Mouse (Mus musculus) v-Abl transformed pro-B cells (cell line): ENCODE measurements around the gene Nnmt.

ENCODE experiments used
- in situ Hi-C, 2 experiments: fragments of 400-800 bp; cut with MboI; formaldehyde crosslinking; loops; one replicate each; pipeline ENCODE4 v1.15.1; 2025; ENCODE audit not compliant: unreplicated experiment in 2 of 2

Nnmt gene

DNA sequence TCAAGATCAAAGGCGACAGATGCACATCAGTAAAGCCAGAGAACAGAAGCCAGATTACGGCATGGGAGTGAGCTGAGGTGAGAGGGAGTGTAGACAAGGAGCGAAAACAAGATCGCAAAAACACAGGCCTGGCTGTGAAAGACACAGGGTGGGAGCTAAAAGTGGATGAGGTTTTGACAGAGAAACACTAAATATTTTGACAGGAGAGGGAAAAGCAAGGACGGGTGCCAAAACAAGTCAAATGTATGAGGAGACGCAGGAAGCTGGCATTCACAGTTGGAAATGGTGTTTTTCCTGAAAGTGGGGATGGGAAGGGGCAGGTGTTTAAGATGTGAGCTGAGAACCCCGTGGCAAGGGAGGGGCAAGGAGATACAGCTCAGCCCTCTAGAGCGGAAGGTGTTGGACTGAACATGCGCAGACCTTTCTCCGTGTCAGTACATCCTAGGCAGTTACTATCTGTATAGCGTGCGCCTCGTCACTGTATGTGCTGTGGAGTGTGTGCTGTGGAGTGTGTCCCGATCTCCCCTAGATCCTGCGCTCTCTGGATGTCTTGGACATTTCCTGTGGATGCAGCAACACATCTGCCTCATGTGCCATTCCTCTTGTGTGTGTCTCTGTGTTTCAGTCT, 33.3 kb upstream of the Nnmt start:
- in situ Hi-C loops = loop anchor here in 1 of 2 experiments (25.0 kb wide), 1 partner anchor 1799 kb away; no protein-coding TSS in a partner anchor

DNA sequence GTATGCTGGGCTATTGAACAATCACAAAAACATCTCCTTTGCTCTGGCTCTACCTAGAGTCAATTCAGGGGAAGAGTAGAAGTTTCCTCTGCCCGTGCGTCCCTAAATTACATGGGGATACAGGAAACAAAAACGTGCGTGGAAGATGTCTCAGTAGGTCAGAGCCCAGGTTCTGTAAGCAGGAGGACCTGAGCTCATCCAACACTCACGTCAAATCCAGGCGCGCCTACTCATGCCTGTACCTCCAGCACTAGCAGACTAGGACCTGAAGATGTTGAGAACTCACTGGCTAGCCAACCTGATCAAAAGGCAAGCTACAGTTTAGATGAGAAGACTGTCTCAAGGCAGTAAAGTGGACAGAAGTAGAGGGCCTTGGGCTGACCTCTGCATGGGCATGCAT, 32.2 kb upstream of the Nnmt start:
- in situ Hi-C loops = loop anchor here in 1 of 2 experiments (25.0 kb wide), 1 partner anchor 1800 kb away; no protein-coding TSS in a partner anchor

- in situ Hi-C loops = loop anchor here in 1 of 2 experiments (25.0 kb wide), 1 partner anchor 1802 kb away; no protein-coding TSS in a partner anchor
Observed at GRCm38 (mm10) chr9:48635576-48636350, 30.8 kb upstream of the Nnmt start.

- in situ Hi-C loops = loop anchor here in 1 of 2 experiments (25.0 kb wide), 1 partner anchor 1804 kb away; no protein-coding TSS in a partner anchor
Observed at GRCm38 (mm10) chr9:48633147-48633546, 28.2 kb upstream of the Nnmt start.

- in situ Hi-C loops = loop anchor here (10.0 to 25.0 kb wide), 3 partner anchors 174 to 1882 kb away; no protein-coding TSS in a partner anchor
Observed at GRCm38 (mm10) chr9:48619268-48619667, 14.3 kb upstream of the Nnmt start.

DNA sequence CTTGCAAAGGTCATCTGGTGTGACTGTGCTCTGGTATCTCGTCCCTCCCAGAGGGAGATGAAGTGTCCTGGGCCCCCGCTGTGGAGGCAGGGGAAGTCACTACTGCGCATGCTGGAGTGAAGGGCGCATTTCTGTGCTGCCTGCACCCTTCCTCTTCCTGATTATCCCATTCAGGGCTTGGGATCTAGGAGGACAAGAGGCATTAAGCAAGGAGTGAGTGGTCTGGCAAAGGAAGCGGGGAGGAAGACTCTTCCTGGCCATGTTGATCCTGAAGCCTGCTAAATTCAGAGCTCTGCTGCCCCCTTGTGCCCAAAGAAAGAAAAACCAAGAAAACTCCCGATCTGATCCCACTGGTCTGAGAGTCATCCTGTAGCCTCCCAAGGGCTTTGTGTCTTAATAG, 13.6 kb upstream of the Nnmt start:
- in situ Hi-C loops = loop anchor here (10.0 to 25.0 kb wide), 3 partner anchors 174 to 1881 kb away; no protein-coding TSS in a partner anchor

- in situ Hi-C loops = loop anchor here (10.0 to 25.0 kb wide), 3 partner anchors 173 to 1881 kb away; no protein-coding TSS in a partner anchor
Observed at GRCm38 (mm10) chr9:48618111-48618510, 13.2 kb upstream of the Nnmt start.

DNA sequence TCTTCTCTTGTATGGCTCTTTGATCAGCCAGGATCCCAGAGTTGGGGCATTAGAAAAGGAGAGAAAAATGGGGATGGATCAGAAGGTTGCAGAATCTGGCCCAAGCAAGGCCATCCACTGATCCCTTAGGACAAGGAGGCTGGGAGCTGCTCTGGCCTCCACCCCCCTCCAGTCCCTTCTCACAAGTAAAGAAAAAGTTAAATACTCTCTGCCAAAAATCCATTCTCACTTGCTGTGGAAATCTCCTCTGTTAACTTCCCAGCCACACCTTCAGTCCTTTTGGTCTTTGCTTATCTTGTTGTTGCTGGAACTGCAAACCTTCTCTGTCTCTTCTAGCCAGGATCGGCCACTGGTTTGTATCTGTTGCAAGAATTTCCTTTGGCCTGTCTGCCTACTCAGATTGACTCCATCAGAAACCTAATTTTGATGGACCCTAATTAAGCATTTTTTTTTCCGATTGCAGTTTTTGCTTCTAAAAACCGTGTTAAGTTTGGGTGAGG, 12.6 kb upstream of the Nnmt start:
- in situ Hi-C loops = loop anchor here (10.0 to 25.0 kb wide), 3 partner anchors 173 to 1880 kb away; no protein-coding TSS in a partner anchor

- in situ Hi-C loops = loop anchor here (10.0 to 25.0 kb wide), 3 partner anchors 168 to 1876 kb away; no protein-coding TSS in a partner anchor
Observed at GRCm38 (mm10) chr9:48613221-48613620, 8.3 kb upstream of the Nnmt start.

GRCm38 (mm10) chr9:48612542-48612941, 7.6 kb upstream of the Nnmt start:
- in situ Hi-C loops = loop anchor here (10.0 to 25.0 kb wide), 3 partner anchors 168 to 1875 kb away; no protein-coding TSS in a partner anchor

DNA sequence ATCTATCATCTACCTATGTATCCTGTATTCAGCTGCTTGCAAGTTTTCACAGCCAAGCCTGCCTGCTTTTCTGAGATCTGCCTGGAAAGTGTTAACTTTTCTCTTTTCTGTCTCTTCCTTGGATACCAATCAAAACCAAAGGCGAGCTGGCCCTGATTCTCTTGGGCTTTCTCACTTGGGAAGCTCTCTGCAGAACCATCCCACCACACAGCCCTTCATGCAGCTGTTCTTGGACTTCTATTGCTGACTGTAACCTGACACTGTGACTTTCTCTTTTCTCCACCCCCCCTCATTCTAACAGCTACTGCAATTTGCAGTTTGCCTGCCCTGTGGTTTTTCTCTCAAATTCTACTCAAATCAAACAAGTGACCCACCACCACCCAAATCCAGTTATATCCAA, 6.1 kb upstream of the Nnmt start:
- in situ Hi-C loops = loop anchor here (10.0 to 25.0 kb wide), 3 partner anchors 166 to 1874 kb away; no protein-coding TSS in a partner anchor

- in situ Hi-C loops = loop anchor here (10.0 to 25.0 kb wide), 3 partner anchors 165 to 1872 kb away; no protein-coding TSS in a partner anchor
Observed at GRCm38 (mm10) chr9:48609734-48610133, 4.8 kb upstream of the Nnmt start.

GRCm38 (mm10) chr9:48607417-48607816, 2.5 kb upstream of the Nnmt start:
- in situ Hi-C loops = loop anchor here in 1 of 2 experiments (25.0 kb wide), 1 partner anchor 1870 kb away; no protein-coding TSS in a partner anchor

GRCm38 (mm10) chr9:48606171-48606570, 1.2 kb upstream of the Nnmt start:
- in situ Hi-C loops = loop anchor here in 1 of 2 experiments (25.0 kb wide), 1 partner anchor 1869 kb away; no protein-coding TSS in a partner anchor

GRCm38 (mm10) chr9:48605697-48606096, 744 bp upstream of the Nnmt start:
- in situ Hi-C loops = loop anchor here in 1 of 2 experiments (25.0 kb wide), 1 partner anchor 1868 kb away; no protein-coding TSS in a partner anchor

- in situ Hi-C loops = loop anchor here in 1 of 2 experiments (25.0 kb wide), 1 partner anchor 1867 kb away; no protein-coding TSS in a partner anchor
Observed at GRCm38 (mm10) chr9:48604226-48604625, 727 bp downstream of the Nnmt start.

- in situ Hi-C loops = loop anchor here in 1 of 2 experiments (25.0 kb wide), 1 partner anchor 1864 kb away; no protein-coding TSS in a partner anchor
Observed at GRCm38 (mm10) chr9:48600881-48601280, 4.1 kb downstream of the Nnmt start.

GRCm38 (mm10) chr9:48600066-48600465, 4.9 kb downstream of the Nnmt start:
- in situ Hi-C loops = loop anchor here in 1 of 2 experiments (25.0 kb wide), 1 partner anchor 1863 kb away; no protein-coding TSS in a partner anchor

DNA sequence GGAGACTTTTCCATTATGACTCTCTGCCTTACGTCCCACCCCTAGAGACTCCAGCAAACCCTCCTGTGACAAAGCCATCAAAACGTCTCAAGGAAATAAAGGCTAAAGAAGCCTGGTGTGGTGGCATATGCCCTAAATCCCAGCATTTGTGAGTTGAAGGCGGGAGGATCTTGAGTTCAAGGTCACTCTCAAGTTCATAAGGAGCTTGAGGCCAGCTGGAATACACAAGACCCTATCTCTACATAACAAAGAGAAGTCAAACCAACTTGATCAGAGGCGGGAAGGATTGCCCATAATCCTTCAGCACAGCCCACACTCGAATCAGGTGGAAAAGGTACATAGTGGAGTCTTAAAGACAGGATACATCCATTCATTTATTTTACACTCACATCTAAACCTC, 7.5 kb downstream of the Nnmt start:
- in situ Hi-C loops = no loop called here

DNA sequence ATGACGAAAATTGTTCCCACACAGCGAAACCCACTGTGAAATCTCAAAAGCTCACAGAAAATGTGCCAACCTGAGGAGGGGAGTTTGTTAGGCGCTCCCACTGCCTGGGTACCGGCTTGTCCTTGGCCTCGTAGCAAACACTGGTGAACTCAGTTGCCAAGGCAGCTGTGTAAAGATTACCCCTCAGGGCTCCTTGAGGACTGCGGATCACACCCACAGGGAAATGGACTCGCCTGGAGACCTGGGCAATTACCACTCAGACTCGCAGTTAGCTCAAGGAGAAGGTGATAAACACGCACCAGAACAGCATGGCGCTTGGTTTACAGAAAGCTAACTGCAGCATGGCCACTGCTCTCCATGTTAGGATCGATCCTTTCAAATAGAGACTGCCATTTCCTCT, 8.0 kb downstream of the Nnmt start:
- in situ Hi-C loops = no loop called here
